Mouse (Mus musculus) ES-Bruce4 (cell line): ENCODE data around the gene Zfp217. TPM values are rescaled to one million over a fixed set of nuclear protein-coding genes. Genes with fewer than 3 reads are reported as not detected.

Experiments used
- H3K27ac ChIP-seq: 2 replicates; pipeline ENCODE4 v1.5.1; 2012; ENCODE audit warnings: low read length, inconsistent platforms; ENCODE audit not compliant: insufficient read depth
- H3K27me3 ChIP-seq: 2 replicates; pipeline ENCODE4 v1.6.1; 2012; ENCODE audit warnings: mild to moderate bottlenecking, low read length, inconsistent platforms; ENCODE audit not compliant: control insufficient read depth, poor library complexity, insufficient read depth, severe bottlenecking
- H3K36me3 ChIP-seq: 2 replicates; pipeline ENCODE4 v1.6.1; 2012; ENCODE audit warnings: inconsistent platforms, mild to moderate bottlenecking, low read length, moderate library complexity; ENCODE audit not compliant: control insufficient read depth, poor library complexity, insufficient read depth, severe bottlenecking
- H3K4me1 ChIP-seq: one replicate; pipeline ENCODE4 v1.8.1; 2011; ENCODE audit warnings: low read length; ENCODE audit not compliant: control insufficient read depth, insufficient read depth
- H3K4me3 ChIP-seq: 2 replicates; pipeline ENCODE4 v1.5.1; 2011; ENCODE audit warnings: low read depth, mild to moderate bottlenecking, low read length
- H3K9ac ChIP-seq: 2 replicates; pipeline ENCODE4 v1.6.1; 2012; ENCODE audit warnings: low read depth, mild to moderate bottlenecking, inconsistent platforms; ENCODE audit not compliant: poor library complexity, severe bottlenecking
- H3K9me3 ChIP-seq: replicated peaks from 2 replicates; pipeline ENCODE4 v1.6.1; 2012; ENCODE audit warnings: mild to moderate bottlenecking, low read length, inconsistent platforms; ENCODE audit not compliant: control insufficient read depth, poor library complexity, insufficient read depth, severe bottlenecking
- CTCF ChIP-seq: IDR thresholded peaks from one replicate; pipeline ENCODE4 v1.8.1; 2011; ENCODE audit warnings: low read depth, low read length
- EP300 ChIP-seq: IDR thresholded peaks from 2 replicates; pipeline ENCODE4 v1.6.1; 2011; ENCODE audit warnings: low read depth, low read length; ENCODE audit not compliant: insufficient read depth
- POLR2A ChIP-seq: IDR thresholded peaks from one replicate; pipeline ENCODE4 v1.8.1; 2011; ENCODE audit warnings: low read length; ENCODE audit not compliant: insufficient read depth
- polyA plus RNA-seq: library from polyadenylated mRNA; stranded (reverse); fragments of >200 nt; gene quantifications from 2 replicates; pipeline ENCODE4 v1.2.4, GENCODE M21; 2011; ENCODE audit warnings: low read depth; ENCODE audit not compliant: missing spikeins, insufficient read depth, insufficient read length

The Zfp217 gene
- polyA plus RNA-seq, 1 experiment: 39.6 TPM

DNA sequence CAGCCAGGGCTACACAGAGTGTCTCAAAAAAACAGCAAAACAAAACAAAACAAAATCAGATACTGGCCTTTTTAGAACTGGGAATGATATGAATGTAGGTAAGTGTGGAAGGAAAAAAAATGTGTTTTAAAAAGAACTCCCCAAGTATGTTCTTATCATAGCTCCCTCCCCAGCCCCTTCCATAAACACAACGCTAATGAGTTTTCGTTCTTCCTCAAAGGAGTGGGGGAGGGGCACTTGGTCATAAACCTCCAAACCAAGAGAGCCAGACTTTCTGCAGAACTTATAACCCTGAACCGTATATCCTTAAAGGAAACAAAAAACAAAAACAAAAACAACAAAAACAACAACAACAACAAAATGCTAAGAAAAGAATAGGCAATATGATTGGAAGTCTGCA, 4.0 kb downstream of the Zfp217 start:
- TF ChIP-seq POLR2A (no peak), EP300 (no peak), CTCF (no peak)
- Histone ChIP-seq H3K4me3 (no peak overlapping the region), H3K4me1 (no peaks in the 10 kb centered on the region)

DNA sequence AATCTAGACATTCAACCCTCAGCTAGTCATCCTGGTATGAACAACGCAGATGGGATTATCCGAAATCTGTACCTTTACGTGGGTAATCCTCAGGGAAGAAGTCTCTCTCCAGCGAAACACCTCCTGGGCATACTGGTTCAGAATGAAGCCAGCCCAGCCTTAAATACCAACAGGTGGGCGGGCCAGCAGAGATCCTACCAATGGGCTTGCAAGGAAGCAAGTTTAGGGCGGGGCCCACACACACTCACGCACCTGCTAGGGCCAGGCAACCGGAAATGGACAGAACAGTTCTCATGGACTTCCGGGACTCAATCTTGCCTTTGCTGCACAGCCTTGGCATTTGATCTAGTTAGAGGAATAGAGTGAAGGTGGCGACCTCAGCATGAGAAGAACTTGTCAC, 5.4 kb downstream of the Zfp217 start:
- H3K9me3 ChIP-seq: no peaks in the 10 kb centered on the region
- H3K36me3 ChIP-seq: no peaks in the 10 kb centered on the region
- no peaks in the 10 kb centered on the region for H3K4me1 ChIP-seq
- H3K27me3 ChIP-seq: no peaks in the 10 kb centered on the region
- TF ChIP-seq CTCF (no peak), EP300 (no peak), POLR2A (peak; percentile 91)
- H3K27ac ChIP-seq: no peak overlapping the region
- H3K9ac ChIP-seq: no peak overlapping the region
- peak overlapping the region; percentile 58 for H3K4me3 ChIP-seq

More for the DNA sequence above, 4.0 kb downstream of the Zfp217 start:
- Histone ChIP-seq H3K27ac (no peak overlapping the region), H3K36me3 (no peaks in the 10 kb centered on the region), H3K9me3 (no peaks in the 10 kb centered on the region), H3K27me3 (no peaks in the 10 kb centered on the region), H3K9ac (no peak overlapping the region)

DNA sequence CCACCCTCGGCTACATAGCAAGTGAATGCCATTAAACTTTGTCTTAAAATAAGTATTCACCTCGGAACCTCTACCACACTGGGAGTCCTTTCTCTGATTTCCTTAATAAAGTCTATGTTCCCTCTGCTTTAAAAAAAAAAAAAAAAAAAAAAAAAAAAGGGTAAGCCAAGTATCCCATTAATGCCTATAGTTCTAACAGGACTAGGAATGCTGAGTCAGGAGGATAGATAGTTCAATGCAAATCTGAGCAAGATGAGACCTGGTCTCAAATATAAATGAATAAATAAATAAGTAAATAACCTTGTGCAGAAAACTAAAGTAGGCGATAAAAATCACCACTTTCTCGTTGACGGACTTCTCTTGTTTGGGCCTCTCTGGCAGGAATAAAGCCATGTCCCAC, 6.4 kb downstream of the Zfp217 start:
- Histone ChIP-seq H3K36me3 (no peaks in the 10 kb centered on the region), H3K4me1 (no peaks in the 10 kb centered on the region), H3K27ac (no peak overlapping the region), H3K9me3 (no peaks in the 10 kb centered on the region), H3K4me3 (no peak overlapping the region), H3K27me3 (no peaks in the 10 kb centered on the region), H3K9ac (no peak overlapping the region)
- TF ChIP-seq CTCF (no peak), POLR2A (no peak), EP300 (no peak)

DNA sequence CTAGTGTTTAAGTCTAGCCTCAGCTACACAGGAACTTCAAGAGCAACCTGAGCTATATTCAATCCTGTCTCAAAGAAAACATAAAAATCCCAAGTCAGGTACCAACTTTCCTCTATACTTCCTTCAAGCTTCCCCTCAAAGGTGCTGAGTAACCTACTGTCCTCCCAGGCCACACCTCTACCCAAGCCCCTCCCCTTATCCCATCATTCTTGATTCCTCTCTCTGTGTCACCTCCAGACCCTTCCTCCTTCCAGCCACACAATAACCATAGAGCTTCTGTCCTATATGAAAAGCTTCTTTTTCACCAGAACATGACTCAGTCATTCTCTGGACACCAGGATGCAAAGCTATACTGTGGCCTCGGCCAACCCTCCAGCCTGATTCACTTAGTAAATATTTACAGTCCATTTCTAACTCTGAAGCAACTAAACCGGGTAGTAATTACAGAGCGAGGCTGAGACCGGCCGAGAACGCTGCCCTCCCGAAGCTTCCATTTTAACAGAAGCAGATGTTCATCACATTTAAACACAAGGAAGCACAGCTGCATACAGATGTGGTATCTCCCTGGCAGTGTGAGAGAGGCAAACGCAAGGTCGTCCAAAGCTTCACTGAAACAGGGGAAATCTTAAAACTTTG, 8.4 kb downstream of the Zfp217 start:
- Histone ChIP-seq H3K27me3 (no peaks in the 10 kb centered on the region), H3K4me1 (no peaks in the 10 kb centered on the region), H3K9ac (peak overlapping the region; percentile 55), H3K36me3 (no peaks in the 10 kb centered on the region), H3K4me3 (peak overlapping the region; percentile 69), H3K27ac (peak overlapping the region; percentile 58), H3K9me3 (no peaks in the 10 kb centered on the region)
- TF ChIP-seq EP300 (no peak), CTCF (no peak), POLR2A (no peak)

DNA sequence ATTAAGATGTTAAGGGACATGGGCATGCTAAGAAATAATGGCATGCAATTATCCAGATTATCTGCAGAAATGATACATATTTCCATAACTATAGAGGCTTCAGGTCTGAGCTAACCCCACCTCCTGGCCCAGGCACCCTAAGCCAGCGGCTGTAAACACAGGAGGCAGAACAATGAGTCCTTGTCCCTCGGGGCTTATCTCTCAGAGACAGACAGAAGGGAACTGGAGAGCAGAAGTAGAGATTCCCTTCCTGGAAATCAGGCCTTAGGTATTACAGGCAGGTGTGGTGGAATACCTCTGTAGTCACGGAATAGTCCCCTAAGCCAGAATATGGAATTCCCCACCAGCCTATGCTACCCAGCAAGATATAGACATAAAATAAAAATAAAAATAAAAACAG, 11.0 kb downstream of the Zfp217 start:
- H3K4me3 ChIP-seq: no peak overlapping the region
- no peak for TF ChIP-seq POLR2A
- TF ChIP-seq EP300: 0 out of 2 replicates have a peak, but pooled peaks have one; percentile 9
- H3K9me3 ChIP-seq: no peaks in the 10 kb centered on the region
- H3K9ac ChIP-seq: no peak overlapping the region
- no peak overlapping the region for H3K27ac ChIP-seq
- H3K27me3 ChIP-seq: no peaks in the 10 kb centered on the region
- no peaks in the 10 kb centered on the region for H3K4me1 ChIP-seq
- H3K36me3 ChIP-seq: no peaks in the 10 kb centered on the region

DNA sequence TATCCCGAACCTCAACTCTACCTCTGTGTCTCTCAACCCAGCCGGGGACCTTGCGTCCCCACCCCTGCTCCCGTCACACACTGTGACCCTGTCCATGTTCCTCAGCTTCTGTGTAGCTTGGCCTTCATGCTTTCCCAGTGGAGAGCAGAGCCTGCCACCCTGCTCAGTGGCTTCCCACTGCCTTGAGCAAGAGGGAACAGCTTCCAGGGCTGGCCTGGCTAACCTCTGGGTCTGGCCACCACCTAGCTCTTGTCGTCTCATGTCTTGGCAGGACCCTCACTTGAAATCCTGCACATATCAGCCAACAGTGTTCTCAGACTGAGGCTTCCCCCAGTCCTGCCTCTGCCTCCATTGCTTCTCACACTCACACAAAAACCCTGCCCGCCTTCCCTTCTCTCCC, 12.1 kb downstream of the Zfp217 start:
- no peak overlapping the region for H3K4me3 ChIP-seq
- H3K9me3 ChIP-seq: no peaks in the 10 kb centered on the region
- H3K4me1 ChIP-seq: no peaks in the 10 kb centered on the region
- H3K27ac ChIP-seq: no peak overlapping the region
- no peaks in the 10 kb centered on the region for H3K36me3 ChIP-seq
- no peak for TF ChIP-seq CTCF
- no peak for TF ChIP-seq POLR2A
- TF ChIP-seq EP300: no peak
- no peak overlapping the region for H3K9ac ChIP-seq
- no peaks in the 10 kb centered on the region for H3K27me3 ChIP-seq
